Mouse (Mus musculus): ENCODE results near the gene Gna11. TPM values are rescaled to one million over a fixed set of nuclear protein-coding genes. Genes with fewer than 3 reads are reported as not detected.
A peak's percentile ranks its signal among the peaks of the same experiment; 100 is the strongest.

Gna11 gene
- 73.2 and 79.1 TPM in 2 replicates for polyA plus RNA-seq (2016; fragmentation: Nextera tagmentation; extraction: Ambion mirVana)

GRCm38 (mm10) chr10:81545161-81545747 is at the start of gene Gna11:
TSS of gene Gna11 (minus strand) at chr10:81545190.
- WGBS, result 2% methylated on average over 59 of the region's 59 CpGs
- Histone ChIP-seq H3K4me1 (peaks cover 40% of the 10 kb centered on the region), H3K9me3 (no peaks in the 10 kb centered on the region), H3K36me3 (peaks cover 9% of the 10 kb centered on the region), H3K27ac (peak within 1 kb of the TSS; percentile 93), H3K27me3 (ENCODE audit: insufficient read depth, poor library complexity, severe bottlenecking) (no peaks in the 10 kb centered on the region), H3K4me3 (peak within 1 kb of the TSS; percentile 96)
- DNase-seq (ENCODE audit: low spot score), result peak; percentile 99

- Histone ChIP-seq H3K4me1 (peaks cover 38% of the 10 kb centered on the region), H3K4me3 (no peak overlapping the region), H3K27me3 (ENCODE audit: insufficient read depth, poor library complexity, severe bottlenecking) (peaks cover 82% of the 10 kb centered on the region), H3K36me3 (peaks cover 16% of the 10 kb centered on the region; the same call in 1 of the 2 replicates), H3K9me3 (no peaks in the 10 kb centered on the region), H3K27ac (no peak overlapping the region)
- no peak for DNase-seq (ENCODE audit: low spot score)
- 68% methylated on average over 18 of the region's 18 CpGs for WGBS
Measured at GRCm38 (mm10) chr10:81593935-81594334, 48.9 kb upstream of the Gna11 start.

GRCm38 (mm10) chr10:81593223-81593622 is 48.2 kb upstream of the Gna11 start:
- Histone ChIP-seq H3K27me3 (ENCODE audit: insufficient read depth, poor library complexity, severe bottlenecking) (peaks cover 88% of the 10 kb centered on the region), H3K36me3 (peaks cover 23% of the 10 kb centered on the region), H3K4me3 (no peak overlapping the region), H3K9me3 (no peaks in the 10 kb centered on the region), H3K4me1 (peaks cover 34% of the 10 kb centered on the region), H3K27ac (no peak overlapping the region)
- no peak for DNase-seq (ENCODE audit: low spot score)
- WGBS, result 72% methylated on average over 4 of the region's 4 CpGs

- Histone ChIP-seq H3K9me3 (no peaks in the 10 kb centered on the region), H3K27ac (no peak overlapping the region), H3K27me3 (ENCODE audit: insufficient read depth, poor library complexity, severe bottlenecking) (peaks cover 90% of the 10 kb centered on the region), H3K36me3 (peaks cover 29% of the 10 kb centered on the region), H3K4me3 (no peak overlapping the region), H3K4me1 (peaks cover 28% of the 10 kb centered on the region)
- DNase-seq (ENCODE audit: low spot score), result no peak
- 80% methylated on average over 7 of the region's 7 CpGs for WGBS
Measured at GRCm38 (mm10) chr10:81592631-81593030, 47.6 kb upstream of the Gna11 start.

GRCm38 (mm10) chr10:81591846-81592245 is 46.9 kb upstream of the Gna11 start:
- H3K27me3 ChIP-seq (ENCODE audit: insufficient read depth, poor library complexity, severe bottlenecking), result peaks cover 93% of the 10 kb centered on the region
- no peak overlapping the region for H3K27ac ChIP-seq
- peaks cover 20% of the 10 kb centered on the region for H3K4me1 ChIP-seq
- WGBS, result 49% methylated on average over 9 of the region's 9 CpGs
- no peaks in the 10 kb centered on the region for H3K9me3 ChIP-seq
- H3K36me3 ChIP-seq, result peaks cover 37% of the 10 kb centered on the region
- DNase-seq (ENCODE audit: low spot score), result no peak
- no peak overlapping the region for H3K4me3 ChIP-seq

- no peak for DNase-seq (ENCODE audit: low spot score)
- H3K4me1 ChIP-seq, result no peaks in the 10 kb centered on the region
- H3K27ac ChIP-seq, result no peak overlapping the region
- peaks cover 63% of the 10 kb centered on the region for H3K36me3 ChIP-seq
- 62% methylated on average over 7 of the region's 7 CpGs for WGBS
- H3K9me3 ChIP-seq, result no peaks in the 10 kb centered on the region
- H3K27me3 ChIP-seq (ENCODE audit: insufficient read depth, poor library complexity, severe bottlenecking), result peaks cover 91% of the 10 kb centered on the region
- no peak overlapping the region for H3K4me3 ChIP-seq
Measured at GRCm38 (mm10) chr10:81588739-81589138, 43.7 kb upstream of the Gna11 start.

GRCm38 (mm10) chr10:81583347-81583746 is 38.4 kb upstream of the Gna11 start:
- WGBS, result 52% methylated on average over 6 of the region's 6 CpGs
- no peaks in the 10 kb centered on the region for H3K9me3 ChIP-seq
- peaks cover 84% of the 10 kb centered on the region for H3K27me3 ChIP-seq (ENCODE audit: insufficient read depth, poor library complexity, severe bottlenecking)
- H3K27ac ChIP-seq, result no peak overlapping the region
- peaks cover 48% of the 10 kb centered on the region for H3K36me3 ChIP-seq
- no peak for DNase-seq (ENCODE audit: low spot score)
- H3K4me3 ChIP-seq, result no peak overlapping the region
- H3K4me1 ChIP-seq, result peaks cover 15% of the 10 kb centered on the region

- WGBS, result 48% methylated on average over 25 of the region's 25 CpGs
- H3K27ac ChIP-seq, result peak overlapping the region; percentile 42; the same call in 1 of the 2 replicates
- no peaks in the 10 kb centered on the region for H3K9me3 ChIP-seq
- H3K36me3 ChIP-seq, result peaks cover 33% of the 10 kb centered on the region
- DNase-seq (ENCODE audit: low spot score), result no peak
- H3K4me1 ChIP-seq, result peaks cover 31% of the 10 kb centered on the region
- H3K4me3 ChIP-seq, result 0 out of 2 replicates have a peak overlapping the region, but pooled peaks have one; percentile 9
- H3K27me3 ChIP-seq (ENCODE audit: insufficient read depth, poor library complexity, severe bottlenecking), result peaks cover 77% of the 10 kb centered on the region
Measured at GRCm38 (mm10) chr10:81580441-81581070, 35.6 kb upstream of the Gna11 start.

GRCm38 (mm10) chr10:81579967-81580366 is 35.0 kb upstream of the Gna11 start:
- Histone ChIP-seq H3K27ac (peak overlapping the region; percentile 42; the same call in 1 of the 2 replicates), H3K36me3 (peaks cover 27% of the 10 kb centered on the region), H3K4me3 (0 out of 2 replicates have a peak overlapping the region, but pooled peaks have one; percentile 9), H3K9me3 (no peaks in the 10 kb centered on the region), H3K4me1 (peaks cover 36% of the 10 kb centered on the region), H3K27me3 (ENCODE audit: insufficient read depth, poor library complexity, severe bottlenecking) (peaks cover 79% of the 10 kb centered on the region)
- no peak for DNase-seq (ENCODE audit: low spot score)
- 57% methylated on average over 4 of the region's 4 CpGs for WGBS

- WGBS, result 3% methylated on average over 6 of the region's 6 CpGs
- peaks cover 61% of the 10 kb centered on the region for H3K4me1 ChIP-seq
- H3K27ac ChIP-seq, result peak overlapping the region; percentile 85
- H3K36me3 ChIP-seq, result peaks cover 13% of the 10 kb centered on the region; the same call in 1 of the 2 replicates
- H3K27me3 ChIP-seq (ENCODE audit: insufficient read depth, poor library complexity, severe bottlenecking), result peaks cover 72% of the 10 kb centered on the region
- no peaks in the 10 kb centered on the region for H3K9me3 ChIP-seq
- no peak for DNase-seq (ENCODE audit: low spot score)
- peak overlapping the region; percentile 72 for H3K4me3 ChIP-seq
Measured at GRCm38 (mm10) chr10:81575695-81576094, 30.7 kb upstream of the Gna11 start.

GRCm38 (mm10) chr10:81575208-81575631 is 30.2 kb upstream of the Gna11 start:
- WGBS, result under 1% methylated on average over 30 of the region's 30 CpGs
- Histone ChIP-seq H3K36me3 (peaks cover 13% of the 10 kb centered on the region; the same call in 1 of the 2 replicates), H3K27ac (peak overlapping the region; percentile 85), H3K27me3 (ENCODE audit: insufficient read depth, poor library complexity, severe bottlenecking) (peaks cover 69% of the 10 kb centered on the region), H3K9me3 (no peaks in the 10 kb centered on the region), H3K4me3 (peak overlapping the region; percentile 72), H3K4me1 (peaks cover 61% of the 10 kb centered on the region)
- DNase-seq (ENCODE audit: low spot score), result no peak

GRCm38 (mm10) chr10:81574081-81575056 is 29.4 kb upstream of the Gna11 start, which contains the start of gene Tle2:
TSS of gene Tle2 (plus strand) at chr10:81574561.
- Histone ChIP-seq H3K36me3 (peaks cover 13% of the 10 kb centered on the region; the same call in 1 of the 2 replicates), H3K9me3 (no peaks in the 10 kb centered on the region), H3K4me1 (peaks cover 66% of the 10 kb centered on the region), H3K27me3 (ENCODE audit: insufficient read depth, poor library complexity, severe bottlenecking) (peaks cover 60% of the 10 kb centered on the region), H3K4me3 (peak within 1 kb of the TSS; percentile 72), H3K27ac (peak within 1 kb of the TSS; percentile 85)
- no peak for DNase-seq (ENCODE audit: low spot score)
- WGBS, result 18% methylated on average over 10 of the region's 10 CpGs

Measured in heart, embryonic 10.5 days (tissue).